Mouse (Mus musculus) lung, embryonic 16.5 days (tissue): ENCODE measurements at regions not wholly inside any gene's neighbourhood (a gene's known extent, or its start where the extent isn't known, plus 50 kb on each side); places are given as distances from the start of the nearest gene placed in this dataset.
A peak's percentile ranks its signal among the peaks of the same experiment; 100 is the strongest.

Source experiments
- ATAC-seq: fragments of 200-750 bp; cut with Nextera tagmentation; 2 replicates; pipeline ENCODE4 v1.8.0; 2017; ENCODE audit warnings: low read depth, mild to moderate bottlenecking, moderate library complexity
- H3K27ac ChIP-seq: fragments of 300-500 bp; sonication (generic); 2 replicates; pipeline ENCODE4 v1.5.1; 2014; ENCODE audit warnings: mild to moderate bottlenecking, control low read depth, low read length
- H3K27me3 ChIP-seq: fragments of 300-500 bp; sonication (generic); 2 replicates; pipeline ENCODE4 v1.6.1; 2014; ENCODE audit warnings: low read depth, low read length, mixed read lengths; ENCODE audit not compliant: control insufficient read depth, insufficient read depth
- H3K36me3 ChIP-seq: fragments of 300-500 bp; sonication (generic); 2 replicates; pipeline ENCODE4 v1.6.1; 2014; ENCODE audit warnings: low read length; ENCODE audit not compliant: control insufficient read depth, insufficient read depth
- H3K4me1 ChIP-seq: fragments of 300-500 bp; sonication (generic); replicated peaks from 2 replicates; pipeline ENCODE4 v1.6.1; 2014; ENCODE audit warnings: low read length, mixed read lengths; ENCODE audit not compliant: control insufficient read depth, insufficient read depth
- H3K4me2 ChIP-seq: fragments of 300-500 bp; sonication (generic); 2 replicates; pipeline ENCODE4 v1.6.1; 2014; ENCODE audit warnings: low read depth, low read length, control low read depth
- H3K4me3 ChIP-seq: fragments of 300-500 bp; sonication (generic); 2 replicates; pipeline ENCODE4 v1.5.1; 2014; ENCODE audit warnings: mild to moderate bottlenecking, low read length, control low read depth
- H3K9ac ChIP-seq: fragments of 300-500 bp; sonication (generic); 2 replicates; pipeline ENCODE4 v1.6.1; 2014; ENCODE audit warnings: low read length, control low read depth
- H3K9me3 ChIP-seq: fragments of 300-500 bp; sonication (generic); 2 replicates; pipeline ENCODE4 v1.6.1; 2016; ENCODE audit warnings: low read length; ENCODE audit not compliant: control insufficient read depth
- WGBS: fragments of 180-500 bp; shearing (Covaris S2); extraction: QIAGEN DNeasy Blood & Tissue Kit; methylation state at CpG from one replicate; pipeline ENCODE4 v1.1.7; 2014; 5-methylcytosine and 5-hydroxymethylcytosine counted together

DNA sequence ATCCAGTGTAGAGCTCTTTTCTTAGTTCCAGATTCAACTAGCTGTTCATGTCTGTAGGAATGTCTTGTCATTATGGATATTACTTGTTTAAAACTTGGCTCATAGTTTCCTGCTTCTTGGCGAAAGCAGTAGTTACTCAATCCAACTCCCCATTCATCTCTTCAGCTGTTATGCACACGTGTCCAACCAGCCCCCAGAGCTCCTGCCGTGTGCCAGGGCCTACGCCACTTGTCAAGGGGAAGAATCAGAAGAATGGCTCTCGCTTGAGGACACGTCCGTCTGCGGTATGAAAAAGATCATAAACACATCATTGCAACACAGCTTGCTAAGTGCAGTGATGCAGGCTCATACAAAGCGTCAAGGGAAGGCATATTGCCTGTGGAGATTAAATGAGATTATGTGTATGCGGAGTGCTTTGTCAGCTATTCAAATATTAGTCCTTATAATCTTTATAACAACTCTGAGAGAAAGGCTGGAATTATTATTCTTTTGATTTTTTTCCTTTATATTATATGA is 223.0 kb upstream of the Chd6 start:
- H3K9me3 ChIP-seq, result peaks cover 2% of the 10 kb centered on the region; the same call in 1 of the 2 replicates
- H3K36me3 ChIP-seq, result no peaks in the 10 kb centered on the region
- H3K4me2 ChIP-seq, result no peak overlapping the region
- H3K27me3 ChIP-seq, result peaks cover 2% of the 10 kb centered on the region; the same call in 1 of the 2 replicates
- ATAC-seq, result peak; percentile 92
- H3K9ac ChIP-seq, result no peak overlapping the region
- no peak overlapping the region for H3K27ac ChIP-seq
- no peak overlapping the region for H3K4me3 ChIP-seq
- 45% methylated on average over 10 of the region's 10 CpGs for WGBS
- no peaks in the 10 kb centered on the region for H3K4me1 ChIP-seq

DNA sequence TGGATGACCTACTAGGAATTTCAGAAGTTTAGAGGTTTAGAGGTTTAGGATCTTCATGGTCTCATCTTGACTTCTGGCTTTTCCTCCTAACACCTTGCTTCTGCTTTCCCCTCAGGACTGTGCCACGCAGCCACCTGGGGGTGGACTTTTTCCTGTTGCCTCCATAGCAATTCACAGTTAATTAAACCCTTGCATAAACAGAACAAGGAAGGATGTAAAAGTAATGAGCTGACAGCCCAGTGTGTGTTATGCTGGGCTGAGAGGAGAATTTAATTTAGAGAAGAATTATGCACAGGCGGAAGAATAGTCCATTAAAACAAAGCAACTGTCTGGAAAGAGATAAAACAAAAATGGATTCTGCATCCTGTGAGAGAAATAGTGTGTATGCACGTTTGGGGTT is 193.9 kb upstream of the Chd6 start:
- H3K4me1 ChIP-seq, result no peaks in the 10 kb centered on the region
- no peak for ATAC-seq
- no peaks in the 10 kb centered on the region for H3K27me3 ChIP-seq
- WGBS, result 31% methylated on average over 3 of the region's 3 CpGs
- no peak overlapping the region for H3K27ac ChIP-seq
- no peak overlapping the region for H3K4me3 ChIP-seq
- no peak overlapping the region for H3K4me2 ChIP-seq
- no peak overlapping the region for H3K9ac ChIP-seq
- H3K9me3 ChIP-seq, result no peaks in the 10 kb centered on the region
- no peaks in the 10 kb centered on the region for H3K36me3 ChIP-seq

DNA sequence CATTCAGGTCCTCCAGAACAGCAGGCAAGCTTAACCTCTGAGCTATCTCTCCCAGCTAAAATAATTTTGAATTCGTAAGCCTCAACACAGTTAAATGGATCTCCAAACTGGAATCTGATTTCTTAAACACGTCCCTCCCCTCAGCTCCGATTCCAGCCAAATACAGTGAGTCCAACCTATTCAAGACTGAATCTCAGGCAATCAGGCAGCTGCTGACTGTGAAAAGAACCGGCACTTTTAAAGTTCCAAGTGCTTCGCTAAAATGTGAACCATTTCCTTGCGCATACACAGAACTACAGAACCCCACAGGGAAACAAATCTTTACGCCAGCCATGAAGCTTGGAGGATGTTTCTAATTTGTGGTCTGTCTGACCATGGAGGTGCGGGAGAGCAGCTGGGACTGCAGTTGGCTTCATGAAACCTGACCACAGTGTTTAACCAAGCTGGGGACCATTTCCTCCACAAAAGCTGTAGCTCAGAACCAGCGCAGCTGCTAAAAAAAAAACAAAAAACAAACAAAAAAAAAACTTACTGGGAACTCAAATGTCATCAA is 160.1 kb upstream of the Chd6 start:
- no peak overlapping the region for H3K4me3 ChIP-seq
- no peak overlapping the region for H3K27ac ChIP-seq
- H3K4me2 ChIP-seq, result no peak overlapping the region
- no peaks in the 10 kb centered on the region for H3K27me3 ChIP-seq
- ATAC-seq, result no peak
- H3K9me3 ChIP-seq, result no peaks in the 10 kb centered on the region
- H3K9ac ChIP-seq, result no peak overlapping the region
- no peaks in the 10 kb centered on the region for H3K36me3 ChIP-seq
- no peaks in the 10 kb centered on the region for H3K4me1 ChIP-seq
- 58% methylated on average over 9 of the region's 9 CpGs for WGBS

DNA sequence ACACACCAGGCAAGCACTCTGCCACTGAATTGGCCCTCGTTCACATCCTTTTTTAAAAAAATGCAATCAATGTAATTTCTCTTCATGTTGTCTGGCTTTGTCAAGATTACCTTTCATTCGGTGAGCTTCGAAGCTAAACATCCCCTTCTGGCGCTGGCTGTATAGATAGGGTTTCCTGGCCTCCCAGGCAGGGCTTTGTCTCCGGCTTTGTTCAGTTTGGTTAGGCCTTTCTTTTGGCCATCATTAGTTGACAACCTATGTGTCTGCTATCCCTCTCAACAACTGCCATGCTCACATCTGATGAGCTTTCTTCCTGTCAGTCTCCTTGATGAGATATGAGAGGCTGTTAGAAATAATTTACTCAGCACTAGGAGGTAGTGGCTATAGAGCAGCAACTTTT is 157.6 kb upstream of the Chd6 start:
- H3K27ac ChIP-seq, result no peak overlapping the region

DNA sequence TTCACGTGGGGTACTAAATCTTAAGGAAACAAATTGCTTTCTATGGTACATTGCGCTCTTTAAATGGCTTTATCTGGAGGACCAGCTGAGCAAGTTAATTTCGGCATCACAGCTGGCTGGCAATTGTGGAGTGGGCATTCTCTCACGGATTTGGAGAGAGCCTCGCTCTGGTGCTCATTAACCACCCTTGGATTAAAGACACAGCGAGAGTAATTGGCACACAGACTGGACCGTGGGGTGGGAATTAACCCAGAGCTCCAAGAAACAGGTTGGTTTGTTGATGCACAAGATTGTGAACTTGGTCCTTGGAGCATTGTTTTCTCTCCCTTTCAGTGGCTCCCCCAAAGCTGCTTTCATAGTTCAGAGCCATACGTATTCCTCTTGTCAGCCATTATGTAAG is 156.3 kb upstream of the Chd6 start:
- 73% methylated on average over 8 of the region's 8 CpGs for WGBS
- H3K9me3 ChIP-seq, result no peaks in the 10 kb centered on the region

More for the DNA sequence above, 157.6 kb upstream of the Chd6 start:
- Histone ChIP-seq H3K27me3 (no peaks in the 10 kb centered on the region), H3K4me1 (no peaks in the 10 kb centered on the region), H3K9me3 (no peaks in the 10 kb centered on the region), H3K4me2 (no peak overlapping the region), H3K9ac (no peak overlapping the region), H3K4me3 (no peak overlapping the region), H3K36me3 (no peaks in the 10 kb centered on the region)
- ATAC-seq, result no peak
- WGBS, result 39% methylated on average over 5 of the region's 5 CpGs

DNA sequence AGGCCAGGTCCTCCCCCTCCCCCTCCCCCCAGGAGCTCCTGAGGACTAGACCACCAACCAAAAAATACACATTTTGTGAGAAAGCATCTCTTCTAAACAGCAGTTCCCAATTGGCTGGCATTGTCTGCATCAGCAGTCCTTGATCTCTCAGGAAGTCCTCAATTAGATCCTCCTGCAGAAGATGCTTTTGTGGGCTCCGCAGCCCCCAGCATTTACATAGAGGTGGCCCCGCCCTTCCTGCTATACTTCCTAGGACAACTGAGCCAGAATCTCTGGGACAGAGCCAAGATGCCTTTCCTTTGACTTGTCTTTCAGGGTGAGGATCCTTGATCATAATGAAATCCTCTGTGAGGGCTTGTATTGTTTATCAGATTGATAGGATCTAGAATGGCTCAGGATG is 143.9 kb upstream of the Chd6 start:
- ATAC-seq, result no peak
- Histone ChIP-seq H3K4me2 (no peak overlapping the region), H3K4me3 (no peak overlapping the region), H3K27me3 (no peaks in the 10 kb centered on the region), H3K27ac (no peak overlapping the region), H3K4me1 (no peaks in the 10 kb centered on the region), H3K9me3 (no peaks in the 10 kb centered on the region), H3K9ac (no peak overlapping the region), H3K36me3 (no peaks in the 10 kb centered on the region)
- WGBS, result 66% methylated on average over 2 of the region's 2 CpGs

More for the DNA sequence above, 156.3 kb upstream of the Chd6 start:
- Histone ChIP-seq H3K27ac (no peak overlapping the region), H3K36me3 (no peaks in the 10 kb centered on the region), H3K4me1 (no peaks in the 10 kb centered on the region), H3K27me3 (no peaks in the 10 kb centered on the region), H3K9ac (no peak overlapping the region), H3K4me2 (no peak overlapping the region), H3K4me3 (no peak overlapping the region)
- no peak for ATAC-seq

DNA sequence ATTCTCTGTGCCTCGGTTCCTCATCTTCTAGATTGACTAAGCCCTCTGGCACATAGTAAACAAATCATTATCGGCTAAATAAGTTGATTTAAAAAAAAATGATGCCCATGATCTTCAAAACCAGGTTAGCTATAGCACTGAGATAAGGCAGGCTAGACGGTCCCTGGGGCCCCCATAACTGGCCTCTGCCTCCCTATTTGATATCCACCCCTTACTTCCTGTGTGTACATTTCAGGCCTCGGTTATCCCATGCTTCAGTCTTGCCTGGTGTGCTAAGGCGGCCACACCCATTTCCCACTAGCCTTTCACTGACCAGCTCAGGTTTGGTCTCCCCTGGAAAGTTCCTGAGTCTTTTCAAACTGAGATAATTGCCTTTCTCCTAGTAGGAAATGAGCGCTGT is 132.8 kb upstream of the Chd6 start:
- no peak for ATAC-seq
- 58% methylated on average over 6 of the region's 6 CpGs for WGBS
- Histone ChIP-seq H3K27ac (no peak overlapping the region), H3K4me2 (no peak overlapping the region), H3K4me1 (no peaks in the 10 kb centered on the region), H3K36me3 (no peaks in the 10 kb centered on the region), H3K27me3 (no peaks in the 10 kb centered on the region), H3K4me3 (no peak overlapping the region), H3K9ac (no peak overlapping the region), H3K9me3 (no peaks in the 10 kb centered on the region)

DNA sequence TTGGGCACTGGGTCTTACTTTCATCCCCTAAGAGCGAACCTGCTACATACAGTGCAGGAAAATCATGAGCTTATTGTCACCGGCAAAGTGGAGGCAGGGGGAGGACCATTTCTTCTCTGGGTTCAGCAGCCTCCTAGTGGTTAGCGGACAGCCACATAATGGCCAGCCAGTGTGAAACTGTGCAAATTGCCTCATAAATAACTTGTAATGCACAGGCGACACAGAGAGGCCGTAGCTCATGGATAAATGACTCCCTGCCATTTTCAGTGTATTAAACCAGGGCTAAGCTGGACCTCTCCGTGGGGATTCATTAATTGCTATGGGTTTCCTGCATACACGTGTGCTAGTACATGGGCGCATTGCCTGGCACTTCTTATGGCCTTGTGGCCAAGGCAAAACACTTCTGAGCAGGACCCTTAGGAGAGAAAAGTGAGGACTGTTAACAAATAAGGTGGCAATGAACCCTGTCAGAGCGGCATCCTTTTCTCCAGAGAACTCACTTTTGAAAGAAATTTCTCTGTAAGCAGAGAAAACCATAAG is 128.5 kb upstream of the Chd6 start:
- no peaks in the 10 kb centered on the region for H3K36me3 ChIP-seq
- H3K9me3 ChIP-seq, result no peaks in the 10 kb centered on the region
- H3K27ac ChIP-seq, result no peak overlapping the region
- H3K27me3 ChIP-seq, result no peaks in the 10 kb centered on the region
- H3K4me1 ChIP-seq, result no peaks in the 10 kb centered on the region
- WGBS, result 85% methylated on average over 9 of the region's 9 CpGs
- no peak for ATAC-seq
- H3K9ac ChIP-seq, result no peak overlapping the region
- H3K4me2 ChIP-seq, result no peak overlapping the region
- no peak overlapping the region for H3K4me3 ChIP-seq

DNA sequence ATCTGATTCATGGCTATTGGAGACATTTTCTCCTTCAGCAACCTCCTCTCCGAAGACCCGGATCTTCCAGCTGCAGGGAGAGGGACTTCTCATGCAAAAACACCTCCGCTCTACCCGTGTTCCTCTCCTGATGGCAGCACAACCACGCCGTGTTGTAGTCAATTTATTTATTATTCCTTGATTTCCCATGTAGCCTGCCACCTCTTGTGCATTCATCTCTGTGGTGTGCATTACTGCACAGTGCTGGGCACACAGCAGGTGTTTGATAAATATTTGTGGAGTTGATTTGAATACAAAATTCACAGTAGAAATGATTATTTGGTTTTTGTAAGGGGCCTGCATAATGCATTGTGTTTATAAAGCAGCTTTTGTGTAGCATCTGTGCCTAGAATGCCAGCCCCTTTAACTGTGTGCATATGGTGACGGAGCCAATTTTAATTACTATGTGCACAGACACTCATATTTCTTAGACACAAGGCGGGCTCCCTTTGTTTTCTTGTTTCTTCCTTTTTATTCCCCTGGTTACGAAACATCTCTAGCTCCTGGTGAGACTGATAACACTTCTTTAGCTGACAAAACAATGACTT is 124.4 kb upstream of the Chd6 start:
- WGBS, result 76% methylated on average over 9 of the region's 9 CpGs
- no peak for ATAC-seq

More for the DNA sequence above, 124.4 kb upstream of the Chd6 start:
- Histone ChIP-seq H3K4me3 (no peak overlapping the region), H3K4me2 (no peak overlapping the region), H3K4me1 (no peaks in the 10 kb centered on the region), H3K9ac (no peak overlapping the region), H3K9me3 (no peaks in the 10 kb centered on the region), H3K27ac (no peak overlapping the region), H3K27me3 (no peaks in the 10 kb centered on the region), H3K36me3 (no peaks in the 10 kb centered on the region)
